Comparison of ENCODE assay signal across 8 mouse cellular contexts in the genomic region with DNA sequence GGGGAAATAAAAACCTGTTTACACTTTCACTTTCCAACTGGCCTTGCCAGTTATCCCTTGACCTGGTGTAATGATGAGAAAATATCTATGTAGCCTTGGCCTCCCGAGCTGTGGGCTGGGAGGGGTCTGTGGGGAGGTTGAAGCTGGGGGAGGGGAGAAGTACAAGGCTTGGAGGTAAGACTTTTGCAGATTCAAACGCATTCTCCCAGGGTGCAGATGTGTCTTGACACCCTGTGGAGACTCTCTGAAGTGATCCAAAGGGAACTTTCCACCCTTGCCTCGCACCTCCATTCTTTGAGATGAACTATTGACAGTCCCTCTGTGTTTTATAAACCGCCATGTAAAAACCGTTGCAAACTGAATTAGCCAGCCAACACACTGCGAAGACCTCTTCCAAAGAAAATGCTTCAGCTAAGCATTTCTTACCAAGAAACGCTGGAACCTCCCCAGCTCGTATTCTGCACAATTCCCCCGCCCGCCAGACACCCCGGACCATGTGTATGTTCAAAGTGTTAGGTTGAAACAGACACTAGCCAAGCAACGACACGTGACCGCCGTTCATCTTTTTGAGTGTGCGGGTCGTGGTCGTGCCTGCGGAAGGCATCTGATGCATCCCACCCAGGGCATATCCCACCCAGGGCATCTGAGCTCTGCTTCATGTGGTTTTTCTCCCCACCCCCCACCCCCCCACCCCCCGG.
A peak's percentile ranks its signal among the peaks of the same experiment; 100 is the strongest.
DNase-seq lines count a peak whose midpoint lies in the region; ATAC-seq lines count a peak whose summit lies in the region.

No protein-coding gene starts in this region.

- H3K9me3 ChIP-seq in kidney, embryonic 15.5 days (replicated peaks): no peaks in the 10 kb centered on the region
- no peaks in the 10 kb centered on the region for H3K9me3 ChIP-seq in intestine, embryonic 14.5 days (ENCODE audit: control insufficient read depth, low read length)
- H3K9me3 ChIP-seq in midbrain, embryonic 16.5 days (replicated peaks; ENCODE audit: control insufficient read depth, low read length, poor library complexity, severe bottlenecking): no peaks in the 10 kb centered on the region

- no peak; the same call in 1 of the 2 replicates for ATAC-seq in kidney, embryonic 15.5 days (replicated peaks; ENCODE audit: low FRiP score)
- ATAC-seq in intestine, embryonic 14.5 days (replicated peaks; ENCODE audit: low FRiP score, low TSS enrichment, low read depth): no peak
- peak; percentile 64 for ATAC-seq in midbrain, embryonic 16.5 days

- H3K36me3 ChIP-seq in kidney, embryonic 15.5 days: no peaks in the 10 kb centered on the region
- no peaks in the 10 kb centered on the region for H3K36me3 ChIP-seq in intestine, embryonic 14.5 days (ENCODE audit: control insufficient read depth, insufficient read depth, low read length)
- H3K36me3 ChIP-seq in midbrain, embryonic 16.5 days (ENCODE audit: control insufficient read depth, insufficient read depth, low read length): no peaks in the 10 kb centered on the region

- peaks cover 9% of the 10 kb centered on the region for H3K4me1 ChIP-seq in kidney, embryonic 15.5 days
- 0 out of 2 replicates have a peak, but pooled peaks cover 6% of the 10 kb centered on the region for H3K4me1 ChIP-seq in intestine, embryonic 14.5 days (replicated peaks; ENCODE audit: control insufficient read depth, insufficient read depth, low read length)
- H3K4me1 ChIP-seq in midbrain, embryonic 16.5 days (ENCODE audit: control insufficient read depth, insufficient read depth, low read length): peaks cover 3% of the 10 kb centered on the region

- peak overlapping the region; percentile 45 for H3K4me2 ChIP-seq in kidney, embryonic 15.5 days
- peak overlapping the region; percentile 22 for H3K4me2 ChIP-seq in intestine, embryonic 14.5 days (ENCODE audit: low read length)
- peak overlapping the region; percentile 42 for H3K4me2 ChIP-seq in midbrain, embryonic 16.5 days (ENCODE audit: low read length)

- H3K9ac ChIP-seq in kidney, embryonic 15.5 days: no peak overlapping the region
- no peak overlapping the region for H3K9ac ChIP-seq in intestine, embryonic 14.5 days (ENCODE audit: low read length)
- no peak overlapping the region for H3K9ac ChIP-seq in midbrain, embryonic 16.5 days (ENCODE audit: low read depth, low read length)

- H3K27me3 ChIP-seq in kidney, embryonic 15.5 days: peaks cover 3% of the 10 kb centered on the region; the same call in 1 of the 2 replicates
- H3K27me3 ChIP-seq in intestine, embryonic 14.5 days (replicated peaks; ENCODE audit: control insufficient read depth, insufficient read depth, low read length): 0 out of 2 replicates have a peak, but pooled peaks cover 4% of the 10 kb centered on the region
- H3K27me3 ChIP-seq in midbrain, embryonic 16.5 days (ENCODE audit: control insufficient read depth, insufficient read depth, low read depth, low read length): peaks cover 2% of the 10 kb centered on the region; the same call in 1 of the 2 replicates

- H3K4me3 ChIP-seq in kidney, embryonic 15.5 days (replicated peaks): peak overlapping the region; percentile 5; the same call in 1 of the 2 replicates
- no peak overlapping the region for H3K4me3 ChIP-seq in intestine, embryonic 14.5 days (ENCODE audit: low read depth, low read length)
- no peak overlapping the region for H3K4me3 ChIP-seq in midbrain, embryonic 16.5 days (ENCODE audit: low read depth, low read length)

- 36% methylated on average over 20 of the region's 20 CpGs for WGBS in kidney, embryonic 15.5 days
- 46% methylated on average over 20 of the region's 20 CpGs for WGBS in intestine, embryonic 14.5 days
- WGBS in midbrain, embryonic 16.5 days: 45% methylated on average over 20 of the region's 20 CpGs

- no peak for DNase-seq in kidney, adult 11 months
- peak; percentile 14 for DNase-seq in embryo, embryonic 9.5 days (ENCODE audit: extremely low spot score)
- DNase-seq in intestine, embryonic 14.5 days (ENCODE audit: low spot score): no peak
- no peak for DNase-seq in layer of hippocampus, adult 9-10 months (ENCODE audit: low spot score)
- no peak for DNase-seq in thymus, postnatal 36 days
- DNase-seq in left cerebral cortex, adult 8-10 months (ENCODE audit: low spot score in 2 of 2): no peak

- H3K27ac ChIP-seq in kidney, embryonic 15.5 days: no peak overlapping the region
- H3K27ac ChIP-seq in intestine, embryonic 14.5 days (ENCODE audit: low read depth): no peak overlapping the region
- H3K27ac ChIP-seq in midbrain, embryonic 16.5 days (ENCODE audit: low read length): no peak overlapping the region
